Mouse (Mus musculus) hindbrain, postnatal 0 days (tissue): ENCODE measurements at regions not wholly inside any gene's neighbourhood (a gene's known extent, or its start where the extent isn't known, plus 50 kb on each side); places are given as distances from the start of the nearest gene placed in this dataset.
A peak's percentile ranks its signal among the peaks of the same experiment; 100 is the strongest.

Experiments
- ATAC-seq: fragments of 200-750 bp; cut with Nextera tagmentation; 2 replicates; pipeline ENCODE4 v1.8.0; 2017; ENCODE audit warnings: mild to moderate bottlenecking, moderate TSS enrichment, moderate library complexity
- DNase-seq: peaks from one replicate; pipeline ENCODE4 v3.0.0-alpha.2; 2015; ENCODE audit warnings: low spot score
- H3K27ac ChIP-seq: fragments of 300-500 bp; sonication (generic); 2 replicates; pipeline ENCODE4 v1.5.1; 2014; ENCODE audit warnings: mild to moderate bottlenecking
- H3K27me3 ChIP-seq: fragments of 300-500 bp; sonication (generic); 2 replicates; pipeline ENCODE4 v1.6.1; 2014; ENCODE audit warnings: low read length, mixed read lengths; ENCODE audit not compliant: insufficient read depth
- H3K36me3 ChIP-seq: fragments of 300-500 bp; sonication (generic); 2 replicates; pipeline ENCODE4 v1.6.1; 2014; ENCODE audit warnings: low read length, mixed read lengths; ENCODE audit not compliant: insufficient read depth
- H3K4me1 ChIP-seq: fragments of 300-500 bp; sonication (generic); 2 replicates; pipeline ENCODE4 v1.6.1; 2014; ENCODE audit warnings: antibody characterized with exemption, low read length, mixed read lengths; ENCODE audit not compliant: insufficient read depth
- H3K4me2 ChIP-seq: fragments of 300-500 bp; sonication (generic); 2 replicates; pipeline ENCODE4 v1.6.1; 2014; ENCODE audit warnings: low read depth, mild to moderate bottlenecking, low read length, moderate library complexity, mixed read lengths
- H3K4me3 ChIP-seq: fragments of 300-500 bp; sonication (generic); 2 replicates; pipeline ENCODE4 v1.5.1; 2014; ENCODE audit warnings: low read length
- H3K9ac ChIP-seq: fragments of 300-500 bp; sonication (generic); replicated peaks from 2 replicates; pipeline ENCODE4 v1.6.1; 2014; ENCODE audit warnings: mild to moderate bottlenecking, low read length, moderate library complexity, mixed read lengths
- H3K9me3 ChIP-seq: fragments of 300-500 bp; sonication (generic); 2 replicates; pipeline ENCODE4 v1.6.1; 2016; ENCODE audit warnings: low read length, mixed read lengths
- CTCF ChIP-seq: IDR thresholded peaks from 2 replicates; pipeline ENCODE4 v1.5.1; 2016; ENCODE audit warnings: antibody characterized with exemption, control low read depth, low read depth
- WGBS: fragments of 180-500 bp; shearing (Covaris S2); extraction: QIAGEN DNeasy Blood & Tissue Kit; methylation state at CpG from one replicate; pipeline ENCODE4 v1.1.7; 2014; 5-methylcytosine and 5-hydroxymethylcytosine counted together

- no peak for ATAC-seq
Observed at GRCm38 (mm10) chr5:61613232-61613631, 195.4 kb upstream of the G6pd2 start.

DNA sequence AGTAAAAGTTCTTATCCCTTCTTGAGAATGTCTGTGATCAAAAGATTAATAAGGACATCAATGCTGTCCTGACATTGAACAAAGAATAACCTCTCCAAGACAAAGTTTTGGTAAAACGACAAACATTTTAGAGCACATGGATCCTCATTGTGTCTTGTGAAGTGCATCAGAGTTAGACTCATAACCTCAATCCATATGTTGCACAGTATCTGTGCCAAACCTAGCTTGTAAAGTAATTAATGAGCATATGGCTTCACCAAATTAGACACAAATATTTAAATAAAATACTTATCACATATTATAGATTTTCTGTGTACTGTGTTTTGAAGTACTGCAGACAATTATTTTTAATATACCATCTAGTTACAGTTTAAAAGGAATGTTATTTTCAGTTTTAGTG lies 178.2 kb upstream of the G6pd2 start:
- no peaks in the 10 kb centered on the region for H3K36me3 ChIP-seq
- WGBS: 80% methylated on average over 1 of the region's 1 CpGs
- no peaks in the 10 kb centered on the region for H3K27me3 ChIP-seq
- ATAC-seq: no peak
- no peaks in the 10 kb centered on the region for H3K4me1 ChIP-seq
- H3K4me2 ChIP-seq: no peak overlapping the region
- no peak for TF ChIP-seq CTCF
- no peaks in the 10 kb centered on the region for H3K9me3 ChIP-seq
- no peak overlapping the region for H3K27ac ChIP-seq
- DNase-seq: peak; percentile 2
- H3K4me3 ChIP-seq: no peak overlapping the region
- no peak overlapping the region for H3K9ac ChIP-seq

More at GRCm38 (mm10) chr5:61613232-61613631, 195.4 kb upstream of the G6pd2 start:
- no peak for TF ChIP-seq CTCF
- no peak overlapping the region for H3K4me3 ChIP-seq
- H3K36me3 ChIP-seq: no peaks in the 10 kb centered on the region
- no peak overlapping the region for H3K27ac ChIP-seq
- no peaks in the 10 kb centered on the region for H3K4me1 ChIP-seq
- no peaks in the 10 kb centered on the region for H3K27me3 ChIP-seq
- H3K9ac ChIP-seq: no peak overlapping the region
- no peak overlapping the region for H3K4me2 ChIP-seq
- WGBS: 90% methylated on average over 3 of the region's 3 CpGs
- no peak for DNase-seq
- no peaks in the 10 kb centered on the region for H3K9me3 ChIP-seq

DNA sequence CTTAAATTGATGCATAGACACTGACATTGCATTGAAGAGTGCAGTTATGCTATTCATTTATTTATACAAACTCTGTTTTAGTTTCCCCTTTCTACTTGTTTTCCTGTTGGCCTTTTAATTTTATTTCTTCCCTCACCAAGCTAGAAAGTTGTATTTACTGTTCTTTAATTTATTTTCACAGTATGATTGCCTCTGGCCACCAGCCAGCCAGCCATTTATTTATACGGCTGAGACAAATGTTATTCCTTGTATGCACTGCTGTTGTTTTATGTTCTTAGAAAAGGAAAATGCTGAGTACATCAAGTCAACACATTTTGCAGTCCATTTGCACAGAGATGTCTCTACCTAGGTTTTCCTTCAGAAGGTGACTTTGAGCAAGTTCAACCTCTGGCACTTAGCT lies 161.9 kb upstream of the G6pd2 start:
- 48% methylated on average over 1 of the region's 1 CpGs for WGBS
- no peak overlapping the region for H3K9ac ChIP-seq

More for the DNA sequence above, 161.9 kb upstream of the G6pd2 start:
- no peak for TF ChIP-seq CTCF
- Histone ChIP-seq H3K36me3 (no peaks in the 10 kb centered on the region), H3K4me1 (no peaks in the 10 kb centered on the region), H3K4me2 (no peak overlapping the region), H3K27ac (no peak overlapping the region), H3K9me3 (no peaks in the 10 kb centered on the region), H3K4me3 (no peak overlapping the region), H3K27me3 (no peaks in the 10 kb centered on the region)
- DNase-seq: peak; percentile 3
- ATAC-seq: no peak
